Comparison of ENCODE assay signal across 8 mouse cellular contexts in genomic region chr13:83730713-83731480, GRCm38 (mm10).
DNase-seq lines count a peak whose midpoint lies in the region; ATAC-seq lines count a peak whose summit lies in the region.

No protein-coding gene starts in this region.

- DNase-seq in lung, postnatal 25 days (ENCODE audit: low spot score), result no peak
- no peak for DNase-seq in forebrain, embryonic 14.5 days (ENCODE audit: low spot score)
- peak; percentile 79 for DNase-seq in retina, adult 2 months (ENCODE audit: low read depth, low spot score)
- no peak for DNase-seq in T-cell, adult 2 months (ENCODE audit: low spot score)

- H3K27ac ChIP-seq in lung, embryonic 15.5 days, result no peak overlapping the region
- peak overlapping the region; percentile 100 for H3K27ac ChIP-seq in forebrain, embryonic 14.5 days (ENCODE audit: low read depth, low read length)
- peak overlapping the region; percentile 92 for H3K27ac ChIP-seq in kidney, embryonic 14.5 days (ENCODE audit: low read depth, low read length)
- no peak overlapping the region for H3K27ac ChIP-seq in liver, embryonic 12.5 days

- WGBS in lung, embryonic 15.5 days, result 1% methylated on average over 87 of the region's 91 CpGs
- under 1% methylated on average over 69 of the region's 91 CpGs for WGBS in forebrain, embryonic 14.5 days
- 0% methylated on average over 51 of the region's 91 CpGs for WGBS in kidney, embryonic 14.5 days
- under 1% methylated on average over 91 of the region's 91 CpGs for WGBS in liver, embryonic 12.5 days (ENCODE audit: insufficient replicate concordance)

- peak; percentile 85 for ATAC-seq in lung, embryonic 15.5 days (ENCODE audit: borderline replicate concordance, extremely low read depth, low FRiP score, low TSS enrichment)
- ATAC-seq in cerebellum, adult (ENCODE audit: insufficient number of reproducible peaks, low FRiP score, low TSS enrichment), result peak; percentile 63
- ATAC-seq in forebrain, embryonic 14.5 days, result peak; percentile 62
- ATAC-seq in kidney, embryonic 14.5 days (ENCODE audit: low FRiP score, low TSS enrichment), result peak; percentile 88
- peak; percentile 70 for ATAC-seq in liver, embryonic 12.5 days

- peak overlapping the region; percentile 95 for H3K4me2 ChIP-seq in lung, embryonic 15.5 days
- H3K4me2 ChIP-seq in forebrain, embryonic 14.5 days (ENCODE audit: low read length), result peak overlapping the region; percentile 86
- H3K4me2 ChIP-seq in kidney, embryonic 14.5 days (replicated peaks; ENCODE audit: low read depth, low read length), result peak overlapping the region; percentile 88
- peak overlapping the region; percentile 85 for H3K4me2 ChIP-seq in liver, embryonic 12.5 days

- no peaks in the 10 kb centered on the region for H3K9me3 ChIP-seq in lung, embryonic 15.5 days
- no peaks in the 10 kb centered on the region for H3K9me3 ChIP-seq in forebrain, embryonic 14.5 days (replicated peaks; ENCODE audit: control insufficient read depth, low read length)
- no peaks in the 10 kb centered on the region for H3K9me3 ChIP-seq in kidney, embryonic 14.5 days (ENCODE audit: control insufficient read depth, low read length)
- no peaks in the 10 kb centered on the region for H3K9me3 ChIP-seq in liver, embryonic 12.5 days (replicated peaks)

- peaks cover 93% of the 10 kb centered on the region for H3K27me3 ChIP-seq in lung, embryonic 15.5 days
- no peaks in the 10 kb centered on the region for H3K27me3 ChIP-seq in forebrain, embryonic 14.5 days (replicated peaks; ENCODE audit: control insufficient read depth, insufficient read depth, low read length)
- H3K27me3 ChIP-seq in kidney, embryonic 14.5 days (ENCODE audit: control insufficient read depth, insufficient read depth, low read length), result peaks cover 71% of the 10 kb centered on the region
- H3K27me3 ChIP-seq in liver, embryonic 12.5 days (replicated peaks), result peaks cover 84% of the 10 kb centered on the region

- peak overlapping the region; percentile 47 for H3K9ac ChIP-seq in lung, embryonic 15.5 days
- peak overlapping the region; percentile 100 for H3K9ac ChIP-seq in forebrain, embryonic 14.5 days (ENCODE audit: low read length)
- peak overlapping the region; percentile 75 for H3K9ac ChIP-seq in kidney, embryonic 14.5 days (ENCODE audit: low read depth, low read length)
- peak overlapping the region; percentile 22; the same call in 1 of the 2 replicates for H3K9ac ChIP-seq in liver, embryonic 12.5 days

- H3K4me1 ChIP-seq in lung, embryonic 15.5 days, result peaks cover 19% of the 10 kb centered on the region; the same call in 1 of the 2 replicates
- no peaks in the 10 kb centered on the region for H3K4me1 ChIP-seq in forebrain, embryonic 14.5 days (ENCODE audit: control insufficient read depth, insufficient read depth, low read length)
- no peaks in the 10 kb centered on the region for H3K4me1 ChIP-seq in kidney, embryonic 14.5 days (ENCODE audit: control insufficient read depth, insufficient read depth, low read length)
- H3K4me1 ChIP-seq in liver, embryonic 12.5 days, result peaks cover 18% of the 10 kb centered on the region

- no peaks in the 10 kb centered on the region for H3K36me3 ChIP-seq in lung, embryonic 15.5 days
- peaks cover 48% of the 10 kb centered on the region for H3K36me3 ChIP-seq in forebrain, embryonic 14.5 days (ENCODE audit: control insufficient read depth, insufficient read depth, low read length)
- H3K36me3 ChIP-seq in kidney, embryonic 14.5 days (ENCODE audit: control insufficient read depth, insufficient read depth, low read length), result no peaks in the 10 kb centered on the region
- H3K36me3 ChIP-seq in liver, embryonic 12.5 days, result no peaks in the 10 kb centered on the region

- peak overlapping the region; percentile 63 for H3K4me3 ChIP-seq in lung, embryonic 15.5 days
- H3K4me3 ChIP-seq in forebrain, embryonic 14.5 days (ENCODE audit: low read depth, low read length), result peak overlapping the region; percentile 78
- peak overlapping the region; percentile 51 for H3K4me3 ChIP-seq in kidney, embryonic 14.5 days (ENCODE audit: low read length)
- H3K4me3 ChIP-seq in liver, embryonic 12.5 days, result peak overlapping the region; percentile 59

Comparison
In these comparisons a context has a peak if more than half of its experiments do, and no peak if none do; other contexts are left out.
1. H3K27ac ChIP-seq: peak in forebrain, embryonic 14.5 days (single experiment) and kidney, embryonic 14.5 days (single experiment); none in lung, embryonic 15.5 days (single experiment) and liver, embryonic 12.5 days (single experiment).
2. H3K9ac ChIP-seq: peak in every context shown above with its lines; median percentile 100 in forebrain, embryonic 14.5 days; 75 in kidney, embryonic 14.5 days; 47 in lung, embryonic 15.5 days; 22 in liver, embryonic 12.5 days.
3. Peak in every context shown above with its lines, with median percentiles within 50 percentile points of each other: ATAC-seq, H3K4me2 ChIP-seq and H3K4me3 ChIP-seq.